In genomic region chr11:94274206-94274867, GRCm38 (mm10) we compare ENCODE assay signal across 16 mouse cellular contexts. TPM values are rescaled to one million over a fixed set of nuclear protein-coding genes. Genes with fewer than 3 reads are reported as not detected.
DNase-seq lines count a peak whose midpoint lies in the region; ATAC-seq lines count a peak whose summit lies in the region.
"Had no signal": no experiment of that assay in that cellular context is flagged by ENCODE, and none has a peak within 500 bp of the region (broad histone marks: within the 10 kb centered on the region; RNA-seq: fewer than 3 reads in every experiment).

No protein-coding gene starts in this region.

- no peaks in the 10 kb centered on the region for H3K9me3 ChIP-seq in midbrain, embryonic 10.5 days (replicated peaks)
- H3K9me3 ChIP-seq in midbrain, embryonic 11.5 days (ENCODE audit: control insufficient read depth, low read length): no peaks in the 10 kb centered on the region
- no peaks in the 10 kb centered on the region for H3K9me3 ChIP-seq in liver, embryonic 12.5 days (replicated peaks)
- H3K9me3 ChIP-seq: forebrain, embryonic 12.5 days; hindbrain, embryonic 13.5 days had no signal

- intact Hi-C loops in left cerebral cortex, postnatal 10 days (cut with DNase I): no loop called here

- peaks cover 3% of the 10 kb centered on the region; the same call in 1 of the 2 replicates for H3K27me3 ChIP-seq in midbrain, embryonic 10.5 days (ENCODE audit: low read depth, poor library complexity, severe bottlenecking)
- H3K27me3 ChIP-seq in midbrain, embryonic 11.5 days (ENCODE audit: control insufficient read depth, insufficient read depth, low read length): no peaks in the 10 kb centered on the region
- H3K27me3 ChIP-seq in liver, embryonic 12.5 days (replicated peaks): 0 out of 2 replicates have a peak, but pooled peaks cover 8% of the 10 kb centered on the region
- H3K27me3 ChIP-seq: forebrain, embryonic 12.5 days; hindbrain, embryonic 13.5 days had no signal

- ATAC-seq in midbrain, embryonic 11.5 days (ENCODE audit: low FRiP score): no peak
- ATAC-seq in liver, embryonic 12.5 days: peak; percentile 87

- no peak for DNase-seq in midbrain, embryonic 10.5 days (ENCODE audit: low spot score)
- DNase-seq in midbrain, embryonic 11.5 days (ENCODE audit: low spot score, missing footprints): no peak
- peak; percentile 69 for DNase-seq in c-Kit-positive CD71-positive TER-119-positive erythroid progenitor cells, embryonic 14.5 days (ENCODE audit: low spot score)
- peak; percentile 75 for DNase-seq in urinary bladder, postnatal 14 days (ENCODE audit: low spot score)
- no peak for DNase-seq in left cerebral cortex, postnatal 10 days (ENCODE audit: extremely low spot score in 1 of 2, low spot score in 2 of 2)
- DNase-seq in kidney, adult 11 months: no peak
- no peak for DNase-seq in embryo, embryonic 9.5 days (ENCODE audit: extremely low spot score)
- DNase-seq: cerebellum, postnatal 36 days; gastrocnemius, postnatal 25 days; lung, postnatal 36 days; right cerebral cortex, postnatal 14 days had no signal

- H3K4me3 ChIP-seq in midbrain, embryonic 10.5 days: no peak overlapping the region
- no peak overlapping the region for H3K4me3 ChIP-seq in midbrain, embryonic 11.5 days (ENCODE audit: low read depth, low read length)
- no peak overlapping the region for H3K4me3 ChIP-seq in liver, embryonic 12.5 days
- H3K4me3 ChIP-seq: forebrain, embryonic 12.5 days; hindbrain, embryonic 13.5 days; myocyte had no signal

- no peak overlapping the region for H3K4me2 ChIP-seq in midbrain, embryonic 11.5 days
- H3K4me2 ChIP-seq in liver, embryonic 12.5 days: peak overlapping the region; percentile 43
- H3K4me2 ChIP-seq: forebrain, embryonic 12.5 days; hindbrain, embryonic 13.5 days had no signal

- H3K9ac ChIP-seq in midbrain, embryonic 11.5 days (ENCODE audit: low read length): no peak overlapping the region
- H3K9ac ChIP-seq in liver, embryonic 12.5 days: peak overlapping the region; percentile 57
- H3K9ac ChIP-seq: forebrain, embryonic 12.5 days; hindbrain, embryonic 13.5 days had no signal

- H3K4me1 ChIP-seq in midbrain, embryonic 10.5 days: peaks cover 16% of the 10 kb centered on the region
- peaks cover 2% of the 10 kb centered on the region for H3K4me1 ChIP-seq in midbrain, embryonic 11.5 days (ENCODE audit: control insufficient read depth, insufficient read depth, low read length)
- H3K4me1 ChIP-seq in liver, embryonic 12.5 days: peaks cover 42% of the 10 kb centered on the region

- H3K27ac ChIP-seq in midbrain, embryonic 10.5 days (replicated peaks): peak overlapping the region; percentile 46; the same call in 1 of the 2 replicates
- no peak overlapping the region for H3K27ac ChIP-seq in midbrain, embryonic 11.5 days (ENCODE audit: low read depth, low read length)
- H3K27ac ChIP-seq in liver, embryonic 12.5 days: peak overlapping the region; percentile 79
- H3K27ac ChIP-seq: forebrain, embryonic 12.5 days; hindbrain, embryonic 13.5 days; kidney, postnatal 0 days had no signal

- no peaks in the 10 kb centered on the region for H3K36me3 ChIP-seq in midbrain, embryonic 10.5 days
- H3K36me3 ChIP-seq in midbrain, embryonic 11.5 days (ENCODE audit: control insufficient read depth, insufficient read depth, low read length): no peaks in the 10 kb centered on the region
- no peaks in the 10 kb centered on the region for H3K36me3 ChIP-seq in liver, embryonic 12.5 days
- H3K36me3 ChIP-seq: forebrain, embryonic 12.5 days; hindbrain, embryonic 13.5 days had no signal

- 88% methylated on average over 10 of the region's 10 CpGs for WGBS in midbrain, embryonic 10.5 days
- 93% methylated on average over 10 of the region's 10 CpGs for WGBS in midbrain, embryonic 11.5 days
- 52% methylated on average over 10 of the region's 10 CpGs for WGBS in liver, embryonic 12.5 days (ENCODE audit: insufficient replicate concordance)

RNA-seq across cellular contexts. Expression of gene Gm21885, which starts 7.3 kb away (rescaled TPM):
- polyA plus RNA-seq in midbrain, embryonic 10.5 days (2016; fragmentation: Nextera tagmentation; extraction: Ambion mirVana): not detected in 2 replicates
- polyA plus RNA-seq in midbrain, embryonic 11.5 days (2014; fragmentation: Nextera tagmentation; extraction: Ambion mirVana): 0.34 and 0.43 TPM in 2 replicates
- polyA plus RNA-seq in liver, embryonic 12.5 days (2016; fragmentation: Nextera tagmentation; extraction: Ambion mirVana): 0.29 TPM in 1 of 2 replicates, not detected in the other
- total RNA-seq in left cerebral cortex, postnatal 10 days (2021): not detected
- total RNA-seq: gastrocnemius, postnatal 25 days had no signal
- polyA plus RNA-seq: forebrain, embryonic 12.5 days; myocyte had no signal

RNA-seq across cellular contexts. Expression of gene Wfikkn2, which starts 28.5 kb away (rescaled TPM):
- 0.27 and 0.99 TPM in 2 replicates for polyA plus RNA-seq in midbrain, embryonic 10.5 days (2016; fragmentation: Nextera tagmentation; extraction: Ambion mirVana)
- 1.7 and 1.8 TPM in 2 replicates for polyA plus RNA-seq in midbrain, embryonic 11.5 days (2014; fragmentation: Nextera tagmentation; extraction: Ambion mirVana)
- 0.31 and 0.44 TPM in 2 replicates for polyA plus RNA-seq in liver, embryonic 12.5 days (2016; fragmentation: Nextera tagmentation; extraction: Ambion mirVana)
- 1 to 10 TPM; 1.0 to 1.3 TPM for total RNA-seq in left cerebral cortex, postnatal 10 days (2021)

RNA-seq across cellular contexts. Expression of gene Luc7l3, which starts 47.5 kb away (rescaled TPM):
- polyA plus RNA-seq in midbrain, embryonic 10.5 days (2016; fragmentation: Nextera tagmentation; extraction: Ambion mirVana): 105 and 109 TPM in 2 replicates
- polyA plus RNA-seq in midbrain, embryonic 11.5 days (2014; fragmentation: Nextera tagmentation; extraction: Ambion mirVana): 113 and 130 TPM in 2 replicates
- 67.1 and 67.4 TPM in 2 replicates for polyA plus RNA-seq in liver, embryonic 12.5 days (2016; fragmentation: Nextera tagmentation; extraction: Ambion mirVana)
- 100 to 1,000 TPM; 125 to 131 TPM for total RNA-seq in left cerebral cortex, postnatal 10 days (2021)

RNA-seq across cellular contexts. Expression of gene Ankrd40, which starts 53.5 kb away (rescaled TPM):
- polyA plus RNA-seq in midbrain, embryonic 10.5 days (2016; fragmentation: Nextera tagmentation; extraction: Ambion mirVana): 11.1 and 12.9 TPM in 2 replicates
- polyA plus RNA-seq in midbrain, embryonic 11.5 days (2014; fragmentation: Nextera tagmentation; extraction: Ambion mirVana): 21.5 and 27.4 TPM in 2 replicates
- polyA plus RNA-seq in liver, embryonic 12.5 days (2016; fragmentation: Nextera tagmentation; extraction: Ambion mirVana): 15.7 and 15.9 TPM in 2 replicates
- total RNA-seq in left cerebral cortex, postnatal 10 days (2021): 10 to 100 TPM; 73.3 to 75.7 TPM

Comparison
In these comparisons a context has a peak if more than half of its experiments do, and no peak if none do; other contexts are left out.
1. DNase-seq: peak in c-Kit-positive CD71-positive TER-119-positive erythroid progenitor cells, embryonic 14.5 days (single experiment) and urinary bladder, postnatal 14 days (single experiment); none in midbrain, embryonic 10.5 days (single experiment), midbrain, embryonic 11.5 days (single experiment), left cerebral cortex, postnatal 10 days (0 of 2), kidney, adult 11 months (single experiment) and embryo, embryonic 9.5 days (single experiment).